Mouse (Mus musculus): ENCODE data around the gene Asxl1.

Asxl1 gene

GRCm38 (mm10) chr2:153345454-153346220, at the start of gene Asxl1:
TSS of gene Asxl1 (plus strand) at chr2:153345829.
- DNase-seq (ENCODE audit: low spot score in 2 of 2) = peak; percentile 93 to 97

GRCm38 (mm10) chr2:153297771-153298170, 47.9 kb upstream of the Asxl1 start:
- no peak for DNase-seq (ENCODE audit: low spot score in 2 of 2)

- DNase-seq (ENCODE audit: low spot score in 2 of 2) = no peak
Observed at GRCm38 (mm10) chr2:153298460-153298859, 47.2 kb upstream of the Asxl1 start.

- DNase-seq (ENCODE audit: low spot score in 2 of 2) = no peak
Observed at GRCm38 (mm10) chr2:153298863-153299262, 46.8 kb upstream of the Asxl1 start.

- DNase-seq (ENCODE audit: low spot score in 2 of 2) = no peak
Observed at GRCm38 (mm10) chr2:153301123-153301522, 44.5 kb upstream of the Asxl1 start.

- DNase-seq (ENCODE audit: low spot score in 2 of 2) = no peak
Observed at GRCm38 (mm10) chr2:153305240-153305639, 40.4 kb upstream of the Asxl1 start.

- DNase-seq (ENCODE audit: low spot score in 2 of 2) = no peak
Observed at GRCm38 (mm10) chr2:153308586-153308985, 37.0 kb upstream of the Asxl1 start.

- DNase-seq (ENCODE audit: low spot score in 2 of 2) = no peak
Observed at GRCm38 (mm10) chr2:153309106-153309505, 36.5 kb upstream of the Asxl1 start.

- no peak for DNase-seq (ENCODE audit: low spot score in 2 of 2)
Observed at GRCm38 (mm10) chr2:153310228-153310627, 35.4 kb upstream of the Asxl1 start.

- DNase-seq (ENCODE audit: low spot score in 2 of 2) = no peak
Observed at GRCm38 (mm10) chr2:153312884-153313283, 32.7 kb upstream of the Asxl1 start.

GRCm38 (mm10) chr2:153318408-153318807, 27.2 kb upstream of the Asxl1 start:
- DNase-seq (ENCODE audit: low spot score in 2 of 2) = no peak

GRCm38 (mm10) chr2:153319036-153319643, 26.5 kb upstream of the Asxl1 start:
- no peak for DNase-seq (ENCODE audit: low spot score in 2 of 2)

- peak in 1 of 2 experiments; percentile 27 for DNase-seq (ENCODE audit: low spot score in 2 of 2)
Observed at GRCm38 (mm10) chr2:153325706-153326376, 19.8 kb upstream of the Asxl1 start.

- DNase-seq (ENCODE audit: low spot score in 2 of 2) = no peak
Observed at GRCm38 (mm10) chr2:153332271-153332670, 13.4 kb upstream of the Asxl1 start.

- DNase-seq (ENCODE audit: low spot score in 2 of 2) = no peak
Observed at GRCm38 (mm10) chr2:153332981-153333380, 12.6 kb upstream of the Asxl1 start.

- DNase-seq (ENCODE audit: low spot score in 2 of 2) = peak; percentile 47 to 50
Observed at GRCm38 (mm10) chr2:153333822-153334232, 11.8 kb upstream of the Asxl1 start.

- DNase-seq (ENCODE audit: low spot score in 2 of 2) = no peak
Observed at GRCm38 (mm10) chr2:153334281-153334680, 11.3 kb upstream of the Asxl1 start.

GRCm38 (mm10) chr2:153336117-153336516, 9.5 kb upstream of the Asxl1 start:
- DNase-seq (ENCODE audit: low spot score in 2 of 2) = peak; percentile 64 to 70

- no peak for DNase-seq (ENCODE audit: low spot score in 2 of 2)
Observed at GRCm38 (mm10) chr2:153338361-153339350, 7.0 kb upstream of the Asxl1 start.

GRCm38 (mm10) chr2:153342166-153342565, 3.5 kb upstream of the Asxl1 start:
- DNase-seq (ENCODE audit: low spot score in 2 of 2) = no peak

GRCm38 (mm10) chr2:153342602-153343001, 3.0 kb upstream of the Asxl1 start:
- DNase-seq (ENCODE audit: low spot score in 2 of 2) = no peak

Data from thymus, postnatal 10 days (tissue).